Mouse (Mus musculus) neural tube, postnatal 0 days (tissue): ENCODE data around the gene Xrcc5. TPM values are rescaled to one million over a fixed set of nuclear protein-coding genes. Genes with fewer than 3 reads are reported as not detected.

Source experiments
- polyA plus RNA-seq: library from polyadenylated mRNA; unstranded; fragments of >200 nt; fragmentation: Nextera tagmentation; extraction: Ambion mirVana; gene quantifications from 2 replicates; pipeline ENCODE4 v1.2.1, GENCODE M21; 2015

The Xrcc5 gene
- polyA plus RNA-seq, result 14.3 and 14.7 TPM in 2 replicates

GRCm38 (mm10) chr1:72307317-72307798 lies at the start of gene Xrcc5:
Gene Xrcc5, plus strand, starts transcription at chr1:72307421.

GRCm38 (mm10) chr1:72283992-72284485 lies 23.2 kb upstream of the Xrcc5 start, which contains the start of the genes Pecr and Tmem169:
Gene Pecr, minus strand, starts transcription at chr1:72284314.
Gene Tmem169, plus strand, starts transcription at chr1:72284369.

Other genes with a start within 250 kb of the Xrcc5 start
- 4.1 TPM in 2 replicates for gene Mreg, start 95.1 kb upstream of the Xrcc5 start, polyA plus RNA-seq
- gene Pecr, start 23.1 kb upstream of the Xrcc5 start, polyA plus RNA-seq, result 10.8 and 14.2 TPM in 2 replicates
- 26.3 and 27.1 TPM in 2 replicates for gene Tmem169, start 23.1 kb upstream of the Xrcc5 start, polyA plus RNA-seq
- gene March4, start 229.5 kb downstream of the Xrcc5 start, polyA plus RNA-seq, result 7.1 and 8.9 TPM in 2 replicates